Mouse (Mus musculus) heart, postnatal 0 days (tissue): ENCODE data around the gene Grem2. TPM values are rescaled to one million over a fixed set of nuclear protein-coding genes. Genes with fewer than 3 reads are reported as not detected.

Source experiments
- ATAC-seq: fragments of 200-750 bp; cut with Nextera tagmentation; 2 replicates; pipeline ENCODE4 v1.8.0; 2017; ENCODE audit warnings: low read depth, moderate number of reproducible peaks, moderate library complexity; ENCODE audit not compliant: insufficient read depth
- DNase-seq: peaks from one replicate; pipeline ENCODE4 v3.0.0-alpha.2; 2016; ENCODE audit warnings: low spot score
- H3K27ac ChIP-seq: fragments of 300-500 bp; sonication (generic); 2 replicates; pipeline ENCODE4 v1.5.1; 2014; ENCODE audit warnings: low read depth, mild to moderate bottlenecking
- H3K27me3 ChIP-seq: fragments of 300-500 bp; sonication (generic); 2 replicates; pipeline ENCODE4 v1.6.1; 2014; ENCODE audit warnings: low read length, mixed read lengths; ENCODE audit not compliant: control insufficient read depth, insufficient read depth
- H3K36me3 ChIP-seq: fragments of 300-500 bp; sonication (generic); replicated peaks from 2 replicates; pipeline ENCODE4 v1.6.1; 2014; ENCODE audit warnings: low read length, mixed read lengths; ENCODE audit not compliant: control insufficient read depth, insufficient read depth
- H3K4me1 ChIP-seq: fragments of 300-500 bp; sonication (generic); 2 replicates; pipeline ENCODE4 v1.6.1; 2014; ENCODE audit warnings: antibody characterized with exemption; ENCODE audit not compliant: control insufficient read depth, insufficient read depth
- H3K4me2 ChIP-seq: fragments of 300-500 bp; sonication (generic); 2 replicates; pipeline ENCODE4 v1.6.1; 2014; ENCODE audit warnings: low read depth, mild to moderate bottlenecking, low read length, moderate library complexity
- H3K4me3 ChIP-seq: fragments of 300-500 bp; sonication (generic); 2 replicates; pipeline ENCODE4 v1.5.1; 2014; ENCODE audit warnings: low read depth, low read length
- H3K9ac ChIP-seq: fragments of 300-500 bp; sonication (generic); replicated peaks from 2 replicates; pipeline ENCODE4 v1.6.1; 2014; ENCODE audit warnings: low read depth, low read length, mixed read lengths
- H3K9me3 ChIP-seq: fragments of 300-500 bp; sonication (generic); replicated peaks from 2 replicates; pipeline ENCODE4 v1.6.1; 2016; ENCODE audit warnings: low read length; ENCODE audit not compliant: control insufficient read depth
- CTCF ChIP-seq: IDR thresholded peaks from 2 replicates; pipeline ENCODE4 v1.5.1; 2016; ENCODE audit warnings: antibody characterized with exemption, control low read depth, low read depth
- EP300 ChIP-seq: IDR thresholded peaks from 2 replicates; pipeline ENCODE4 v1.6.1; 2016; ENCODE audit warnings: antibody characterized with exemption, low read depth
- WGBS: fragments of 180-500 bp; shearing (Covaris S2); extraction: QIAGEN DNeasy Blood & Tissue Kit; methylation state at CpG from one replicate; pipeline ENCODE4 v1.1.7; 2014; 5-methylcytosine and 5-hydroxymethylcytosine counted together
- polyA plus RNA-seq: library from polyadenylated mRNA; unstranded; fragments of >200 nt; fragmentation: Nextera tagmentation; extraction: Ambion mirVana; gene quantifications from 2 replicates; pipeline ENCODE4 v1.2.1, GENCODE M21; 2015
- total RNA-seq: library from RNA; depleted of rRNA; stranded (reverse); fragments of >200 nt; gene quantifications from 2 replicates; pipeline ENCODE4 v1.2.3, GENCODE M21; 2014; ENCODE audit warnings: low replicate concordance; rRNA removed

Gene Grem2
- total RNA-seq (0.08 TPM in 1 of 2 replicates, not detected in the other), polyA plus RNA-seq (not detected in 2 replicates)

DNA sequence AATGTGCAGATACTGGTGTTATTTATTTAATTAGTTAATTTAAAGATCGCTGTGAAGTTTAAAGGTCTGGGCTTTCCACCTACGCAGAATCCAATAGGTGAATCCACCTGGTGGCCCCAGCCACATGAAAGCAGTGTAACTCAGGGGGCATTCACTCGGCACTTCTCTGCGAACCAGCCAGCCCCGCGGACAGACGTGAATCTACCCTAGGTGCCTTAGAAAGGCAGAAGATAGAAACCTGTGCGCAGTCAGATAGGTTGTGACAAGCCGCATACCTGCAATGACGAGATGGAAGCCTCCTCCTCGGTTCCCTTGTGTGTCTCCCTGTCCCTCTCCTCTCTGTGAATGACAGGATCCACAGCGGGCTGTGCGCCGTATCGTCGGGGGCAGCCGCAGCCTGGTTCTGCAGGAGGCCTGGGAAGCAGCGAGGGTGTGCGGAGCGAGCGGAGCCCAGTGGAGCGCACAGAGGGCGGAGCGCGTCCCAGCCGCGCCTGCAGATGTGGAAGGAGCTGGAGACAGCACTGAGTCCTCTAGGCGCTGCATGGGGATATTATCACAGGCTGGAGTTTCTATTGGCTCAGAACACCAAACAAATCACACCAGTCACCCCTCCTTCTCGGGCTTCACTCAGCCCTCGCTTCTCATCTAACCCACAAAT, at the start of gene Grem2:
Gene Grem2, minus strand, starts transcription at position 522 of the 658 bp plus-strand sequence.
- Histone ChIP-seq H3K9me3 (no peaks in the 10 kb centered on the region), H3K27me3 (no peaks in the 10 kb centered on the region; the same call in 1 of the 2 replicates), H3K27ac (no peak within 1 kb of the TSS), H3K4me2 (peak within 1 kb of the TSS; percentile 54), H3K4me3 (peak within 1 kb of the TSS; percentile 28), H3K4me1 (no peaks in the 10 kb centered on the region), H3K36me3 (no peaks in the 10 kb centered on the region), H3K9ac (no peak within 1 kb of the TSS)
- ATAC-seq (0 out of 2 replicates have a peak, but pooled peaks have one; percentile 30), DNase-seq (no peak)
- TF ChIP-seq CTCF (no peak), EP300 (no peak)
- 5% methylated on average over 30 of the region's 30 CpGs for WGBS

DNA sequence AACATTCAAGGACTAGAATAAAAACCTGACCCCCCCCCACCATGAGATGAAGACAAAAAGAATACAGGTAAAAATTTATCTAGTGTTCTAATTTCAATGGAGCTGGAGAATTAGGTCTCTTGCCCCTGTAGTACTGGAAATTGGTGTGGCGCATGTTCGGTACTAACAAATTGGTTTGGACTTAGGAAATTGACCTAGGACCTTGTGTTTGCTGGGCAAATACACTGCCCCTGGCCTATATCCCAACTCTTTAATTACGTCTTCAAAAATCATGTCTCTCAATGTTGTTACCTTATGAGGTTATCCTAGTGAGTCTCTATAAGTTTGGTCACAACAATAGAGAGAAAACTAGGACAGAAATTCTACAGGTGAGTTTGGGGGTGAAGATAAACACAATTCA, 38.2 kb upstream of the Grem2 start:
- DNase-seq = no peak
- H3K9me3 ChIP-seq = no peaks in the 10 kb centered on the region
- no peak for ATAC-seq
- no peaks in the 10 kb centered on the region for H3K4me1 ChIP-seq
- no peaks in the 10 kb centered on the region for H3K36me3 ChIP-seq
- H3K9ac ChIP-seq = no peak overlapping the region
- H3K4me3 ChIP-seq = no peak overlapping the region
- no peak overlapping the region for H3K27ac ChIP-seq
- no peaks in the 10 kb centered on the region for H3K27me3 ChIP-seq
- 91% methylated on average over 3 of the region's 3 CpGs for WGBS
- no peak overlapping the region for H3K4me2 ChIP-seq
- no peak for TF ChIP-seq CTCF
- TF ChIP-seq EP300 = no peak

DNA sequence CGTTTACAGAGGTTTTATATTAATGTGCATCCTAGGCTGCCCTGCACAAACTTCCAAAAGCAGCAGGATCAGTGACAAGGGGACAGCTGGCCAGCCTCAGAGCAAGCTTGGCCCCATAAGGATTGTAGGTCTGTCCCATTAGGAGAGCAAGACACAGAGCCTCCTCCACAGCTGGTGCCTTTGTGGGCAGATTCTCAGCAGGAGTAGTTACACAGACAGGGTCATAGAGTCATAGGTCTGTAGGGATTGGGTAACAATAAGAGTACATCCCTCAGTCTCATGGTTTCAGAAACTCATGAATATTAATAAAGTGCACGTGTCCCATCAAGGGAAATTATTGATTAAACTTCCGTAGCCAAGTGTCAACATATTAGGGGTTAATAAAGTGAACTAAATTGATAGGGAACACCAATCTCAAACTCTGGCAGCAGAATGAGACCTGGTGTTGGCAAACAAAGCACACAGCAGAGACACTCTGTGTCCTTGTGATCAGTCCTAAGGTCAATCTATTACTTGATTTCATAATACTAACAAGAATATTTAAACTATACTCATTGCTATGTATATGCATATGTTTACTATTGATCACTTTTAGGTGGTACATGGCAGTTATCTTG, 9.5 kb upstream of the Grem2 start:
- no peaks in the 10 kb centered on the region for H3K9me3 ChIP-seq
- TF ChIP-seq CTCF (no peak), EP300 (no peak)

DNA sequence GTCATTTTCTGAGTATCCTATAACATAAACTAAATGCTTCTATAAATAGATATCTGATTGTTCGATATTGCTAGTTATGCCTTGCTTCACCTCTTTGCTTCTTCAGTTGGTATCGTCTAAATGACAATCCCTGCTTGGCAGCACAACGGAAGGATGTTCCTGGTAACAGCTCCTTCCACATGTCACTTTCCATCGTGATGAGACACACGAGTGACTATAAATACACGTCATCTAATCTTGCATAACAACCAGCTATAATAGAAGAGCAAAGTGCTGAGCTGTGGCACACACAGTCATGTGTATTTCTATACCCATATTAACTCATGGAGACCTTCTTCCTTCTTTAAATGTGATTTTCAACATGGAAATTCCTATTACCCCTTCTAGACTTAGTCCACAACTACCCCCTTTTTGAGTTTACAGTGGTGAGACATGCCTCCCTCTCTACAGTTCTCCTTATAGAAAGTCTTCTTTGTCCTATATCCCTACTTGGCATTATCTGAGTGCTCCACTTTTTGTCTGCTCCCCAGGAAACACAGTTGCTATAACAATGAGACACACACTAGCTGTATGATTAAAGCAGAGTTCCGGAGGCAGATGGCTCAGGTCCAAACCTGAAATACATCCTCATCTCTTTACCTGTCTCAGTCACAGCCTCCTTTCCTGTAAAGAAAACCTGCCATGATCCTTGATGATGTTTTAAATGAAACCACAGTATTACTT, 8.0 kb upstream of the Grem2 start:
- WGBS = 53% methylated on average over 7 of the region's 7 CpGs

More for the DNA sequence above, 9.5 kb upstream of the Grem2 start:
- DNase-seq (no peak), ATAC-seq (no peak)
- H3K27me3 ChIP-seq = no peaks in the 10 kb centered on the region
- no peak overlapping the region for H3K4me2 ChIP-seq
- H3K9ac ChIP-seq = no peak overlapping the region
- no peaks in the 10 kb centered on the region for H3K4me1 ChIP-seq
- no peaks in the 10 kb centered on the region for H3K36me3 ChIP-seq
- H3K27ac ChIP-seq = no peak overlapping the region
- 58% methylated on average over 3 of the region's 3 CpGs for WGBS
- no peak overlapping the region for H3K4me3 ChIP-seq

DNA sequence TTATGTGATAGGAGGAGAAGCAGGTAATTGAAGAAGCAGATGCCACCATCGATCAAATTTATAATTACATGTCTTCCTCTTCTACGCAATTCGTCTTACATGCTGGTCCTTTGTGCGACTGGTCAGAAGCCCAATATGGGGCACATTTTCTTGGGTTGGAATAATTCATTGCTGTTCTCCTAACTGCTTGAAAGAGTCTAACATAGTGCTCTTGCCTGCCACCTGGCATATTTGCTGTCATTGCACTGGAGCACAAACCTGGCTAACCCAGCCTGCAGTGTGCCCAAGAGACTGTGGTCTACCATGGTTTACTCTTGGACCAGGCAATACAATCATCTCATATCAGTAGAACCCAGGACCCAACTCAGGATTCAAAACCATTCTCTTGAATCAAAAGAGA, 2.7 kb downstream of the Grem2 start:
- H3K36me3 ChIP-seq = no peaks in the 10 kb centered on the region
- no peaks in the 10 kb centered on the region for H3K4me1 ChIP-seq
- 93% methylated on average over 4 of the region's 4 CpGs for WGBS
- DNase-seq = no peak
- H3K4me3 ChIP-seq = no peak overlapping the region
- TF ChIP-seq CTCF (no peak), EP300 (no peak)
- ATAC-seq = no peak
- H3K9me3 ChIP-seq = no peaks in the 10 kb centered on the region
- H3K9ac ChIP-seq = no peak overlapping the region
- no peak overlapping the region for H3K4me2 ChIP-seq
- H3K27me3 ChIP-seq = no peaks in the 10 kb centered on the region; the same call in 1 of the 2 replicates
- H3K27ac ChIP-seq = no peak overlapping the region

More for the DNA sequence above, 8.0 kb upstream of the Grem2 start:
- no peak overlapping the region for H3K9ac ChIP-seq
- DNase-seq (no peak), ATAC-seq (no peak)
- H3K9me3 ChIP-seq = no peaks in the 10 kb centered on the region
- H3K36me3 ChIP-seq = no peaks in the 10 kb centered on the region
- no peaks in the 10 kb centered on the region for H3K4me1 ChIP-seq
- H3K27ac ChIP-seq = no peak overlapping the region
- H3K27me3 ChIP-seq = no peaks in the 10 kb centered on the region
- H3K4me3 ChIP-seq = no peak overlapping the region
- H3K4me2 ChIP-seq = no peak overlapping the region
- TF ChIP-seq EP300 (no peak), CTCF (no peak)
